Mouse (Mus musculus) thymus, adult 18-20 months (tissue): Measurements from ENCODE around the gene Eras.
A peak's percentile ranks its signal among the peaks of the same experiment; 100 is the strongest.
"Not testable (repeated sequence)": the region's sequence is repeated elsewhere in the genome, so short reads cannot be mapped to it uniquely, and the experiment has no call there.

Experiments used
- DNase-seq, 2 experiments: peaks; one replicate each; pipeline ENCODE4 v3.0.0; 2022; ENCODE audit warnings: mixed read lengths in 2 of 2

The Eras gene

DNA sequence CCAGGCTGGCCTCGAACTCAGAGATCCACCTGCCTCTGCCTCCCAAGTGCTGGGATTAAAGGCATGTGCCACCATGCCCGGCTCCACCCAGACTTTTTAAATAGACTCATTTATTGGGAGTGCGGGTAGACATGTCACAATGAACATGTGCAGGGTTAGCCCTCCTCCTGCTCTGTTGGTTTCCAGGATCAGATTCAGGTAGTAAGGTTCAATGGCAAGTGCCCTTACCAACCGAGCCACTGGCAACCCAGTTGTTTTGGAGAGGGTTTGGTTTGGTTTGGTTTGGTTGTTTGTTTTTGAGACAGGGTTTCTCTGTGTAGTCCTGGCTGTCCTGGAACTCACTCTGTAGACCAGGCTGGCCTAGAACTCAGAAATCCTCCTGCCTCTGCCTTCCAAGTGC is 19.2 kb downstream of the Eras start, which contains the start of gene Gm10490:
TSS of gene Gm10490 (plus strand) at position 301 of the 400 bp plus-strand sequence.
- DNase-seq = not testable (repeated sequence)

- DNase-seq = no peak
Measured at GRCm38 (mm10) chrX:7907735-7908134, 20.7 kb downstream of the Eras start, which contains the start of gene Gm10491. TSS of gene Gm10491 (minus strand) at chrX:7907835.

- no peak for DNase-seq
Measured at GRCm38 (mm10) chrX:7904441-7904840, 24.0 kb downstream of the Eras start.

GRCm38 (mm10) chrX:7898880-7899874 is 29.2 kb downstream of the Eras start, which contains the start of the genes Pqbp1 and Timm17b:
TSS of gene Pqbp1 (minus strand) at chrX:7899269.
TSS of gene Timm17b (plus strand) at chrX:7899357.
- DNase-seq = peak; percentile 80 to 86

GRCm38 (mm10) chrX:7898211-7898610 is 30.2 kb downstream of the Eras start:
- no peak for DNase-seq

- DNase-seq = peak; percentile 44 to 56
Measured at GRCm38 (mm10) chrX:7883841-7884567, 44.4 kb downstream of the Eras start, which contains the start of gene Slc35a2. TSS of gene Slc35a2 (plus strand) at chrX:7884028.

DNA sequence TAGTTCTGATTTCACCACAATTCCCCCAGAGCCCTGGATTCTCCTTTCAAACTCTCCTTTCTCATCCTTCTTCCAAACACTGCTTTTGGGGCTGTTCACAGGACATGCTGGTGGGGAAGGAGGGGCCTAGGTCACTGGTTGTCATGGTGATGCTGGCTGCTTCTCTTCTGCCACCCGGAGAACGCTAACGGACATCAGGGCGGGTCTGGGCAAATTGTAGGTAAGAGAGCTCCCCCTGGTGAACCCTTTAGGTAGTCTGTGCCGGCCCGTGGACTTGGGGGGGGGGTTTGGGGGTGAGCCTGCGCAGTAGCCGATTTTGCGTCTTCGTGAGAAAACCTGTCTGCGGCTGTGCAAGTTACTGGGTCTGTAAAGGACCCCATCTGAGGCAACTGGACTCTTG is 48.6 kb downstream of the Eras start:
- peak in 1 of 2 experiments; percentile 48 for DNase-seq

- no peak for DNase-seq
Measured at GRCm38 (mm10) chrX:7878495-7878894, 49.9 kb downstream of the Eras start.

- peak; percentile 81 to 89 for DNase-seq
Measured at GRCm38 (mm10) chrX:7878007-7878419, 50.4 kb downstream of the Eras start, which contains the start of gene Pim2. TSS of gene Pim2 (plus strand) at chrX:7878262.
